Mouse (Mus musculus) heart, embryonic 13.5 days (tissue): ENCODE data around the gene Recql5. TPM values are rescaled to one million over a fixed set of nuclear protein-coding genes. Genes with fewer than 3 reads are reported as not detected.

Experiments used
- ATAC-seq: fragments of 200-750 bp; cut with Nextera tagmentation; 2 replicates; pipeline ENCODE4 v1.8.0; 2017; ENCODE audit warnings: moderate TSS enrichment; ENCODE audit not compliant: insufficient number of reproducible peaks, low FRiP score, low TSS enrichment; ENCODE audit errors: extremely low read depth
- H3K27ac ChIP-seq: fragments of 300-500 bp; sonication (generic); replicated peaks from 2 replicates; pipeline ENCODE4 v1.5.1; 2015; ENCODE audit warnings: moderate library complexity, mild to moderate bottlenecking, inconsistent platforms
- H3K27me3 ChIP-seq: fragments of 300-500 bp; sonication (generic); replicated peaks from 2 replicates; pipeline ENCODE4 v1.6.1; 2015; ENCODE audit warnings: mild to moderate bottlenecking, inconsistent platforms
- H3K36me3 ChIP-seq: fragments of 300-500 bp; sonication (generic); 2 replicates; pipeline ENCODE4 v1.6.1; 2015; ENCODE audit warnings: mild to moderate bottlenecking, inconsistent platforms
- H3K4me1 ChIP-seq: fragments of 300-500 bp; sonication (generic); 2 replicates; pipeline ENCODE4 v1.6.1; 2015; ENCODE audit warnings: inconsistent platforms
- H3K4me2 ChIP-seq: fragments of 300-500 bp; sonication (generic); 2 replicates; pipeline ENCODE4 v1.6.1; 2015; ENCODE audit warnings: inconsistent platforms, mild to moderate bottlenecking, moderate library complexity
- H3K4me3 ChIP-seq: fragments of 300-500 bp; sonication (generic); 2 replicates; pipeline ENCODE4 v1.5.1; 2015; ENCODE audit warnings: moderate library complexity, mild to moderate bottlenecking, inconsistent platforms
- H3K9ac ChIP-seq: fragments of 300-500 bp; sonication (generic); 2 replicates; pipeline ENCODE4 v1.6.1; 2015; ENCODE audit warnings: inconsistent platforms, mild to moderate bottlenecking, moderate library complexity
- H3K9me3 ChIP-seq: fragments of 300-500 bp; sonication (generic); 2 replicates; pipeline ENCODE4 v1.6.1; 2016; ENCODE audit warnings: inconsistent platforms
- WGBS: fragments of 180-500 bp; shearing (Covaris S2); methylation state at CpG from one replicate; pipeline ENCODE4 v1.1.7; 2015; ENCODE audit warnings: mixed read lengths; 5-methylcytosine and 5-hydroxymethylcytosine counted together
- polyA plus RNA-seq: library from polyadenylated mRNA; unstranded; fragments of >200 nt; fragmentation: Nextera tagmentation; extraction: Ambion mirVana; gene quantifications from 2 replicates; pipeline ENCODE4 v1.2.1, GENCODE M21; 2015

Recql5 gene
- polyA plus RNA-seq, 1 experiment from 2014 or later = 11.6 TPM

- H3K9me3 ChIP-seq = no peaks in the 10 kb centered on the region
- H3K4me3 ChIP-seq = peak overlapping the region; percentile 69
- under 1% methylated on average over 16 of the region's 16 CpGs for WGBS
- peaks cover 44% of the 10 kb centered on the region for H3K36me3 ChIP-seq
- 0 out of 2 replicates have a peak overlapping the region, but pooled peaks have one; percentile 12 for H3K27ac ChIP-seq
- no peak for ATAC-seq
- no peaks in the 10 kb centered on the region for H3K27me3 ChIP-seq
- H3K4me2 ChIP-seq = peak overlapping the region; percentile 83
- H3K4me1 ChIP-seq = peaks cover 21% of the 10 kb centered on the region
- peak overlapping the region; percentile 86 for H3K9ac ChIP-seq
Measured at GRCm38 (mm10) chr11:115933747-115934110, 452 bp upstream of the Recql5 start.

DNA sequence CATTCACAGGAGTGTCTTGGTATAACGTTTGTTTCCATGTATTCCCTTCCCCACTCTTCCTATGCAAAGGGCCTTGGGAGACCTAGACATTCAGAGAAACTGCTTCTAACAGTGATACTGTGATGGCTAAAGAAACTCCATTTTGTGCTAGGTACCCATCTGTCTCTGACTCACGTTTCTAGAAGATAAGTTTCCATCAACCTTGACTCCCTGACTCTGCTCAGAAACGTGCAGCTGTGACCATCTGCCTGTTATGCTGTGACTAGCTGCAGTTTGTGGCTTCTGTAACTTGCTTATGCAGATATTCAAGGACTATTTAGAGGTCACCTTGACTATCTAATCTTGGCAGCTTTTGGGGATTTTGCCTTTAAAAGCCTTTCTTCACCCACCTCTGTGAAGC is 2.0 kb downstream of the Recql5 start:
- H3K27ac ChIP-seq = no peak overlapping the region
- peaks cover 21% of the 10 kb centered on the region for H3K4me1 ChIP-seq
- ATAC-seq = no peak
- H3K4me3 ChIP-seq = no peak overlapping the region
- no peaks in the 10 kb centered on the region for H3K9me3 ChIP-seq
- no peaks in the 10 kb centered on the region for H3K27me3 ChIP-seq
- peaks cover 42% of the 10 kb centered on the region for H3K36me3 ChIP-seq
- H3K4me2 ChIP-seq = no peak overlapping the region
- H3K9ac ChIP-seq = no peak overlapping the region
- 59% methylated on average over 3 of the region's 3 CpGs for WGBS

DNA sequence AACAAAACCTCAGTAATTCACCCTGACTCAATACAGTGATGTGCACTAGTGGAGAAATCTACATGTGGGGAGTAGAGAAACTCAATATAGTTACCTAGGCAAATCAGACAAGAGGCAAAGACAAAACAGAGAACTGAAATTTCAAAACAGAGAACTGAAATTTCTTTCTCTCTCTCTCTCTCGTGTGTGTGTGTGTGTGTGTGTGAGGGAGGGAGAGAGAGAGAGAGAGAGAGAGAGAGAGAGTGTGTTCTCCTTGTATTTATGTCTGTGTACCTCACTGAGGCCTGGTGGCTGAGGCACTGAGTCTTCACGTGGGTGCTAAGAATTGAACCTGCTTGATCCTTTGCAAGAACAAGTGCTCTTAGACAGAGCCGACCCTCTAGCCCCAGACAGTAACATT is 3.5 kb downstream of the Recql5 start:
- Histone ChIP-seq H3K4me2 (no peak overlapping the region), H3K9me3 (no peaks in the 10 kb centered on the region), H3K36me3 (peaks cover 41% of the 10 kb centered on the region), H3K9ac (no peak overlapping the region), H3K27ac (no peak overlapping the region), H3K4me3 (no peak overlapping the region), H3K27me3 (no peaks in the 10 kb centered on the region), H3K4me1 (peaks cover 20% of the 10 kb centered on the region)
- ATAC-seq = no peak
- 71% methylated on average over 3 of the region's 3 CpGs for WGBS

DNA sequence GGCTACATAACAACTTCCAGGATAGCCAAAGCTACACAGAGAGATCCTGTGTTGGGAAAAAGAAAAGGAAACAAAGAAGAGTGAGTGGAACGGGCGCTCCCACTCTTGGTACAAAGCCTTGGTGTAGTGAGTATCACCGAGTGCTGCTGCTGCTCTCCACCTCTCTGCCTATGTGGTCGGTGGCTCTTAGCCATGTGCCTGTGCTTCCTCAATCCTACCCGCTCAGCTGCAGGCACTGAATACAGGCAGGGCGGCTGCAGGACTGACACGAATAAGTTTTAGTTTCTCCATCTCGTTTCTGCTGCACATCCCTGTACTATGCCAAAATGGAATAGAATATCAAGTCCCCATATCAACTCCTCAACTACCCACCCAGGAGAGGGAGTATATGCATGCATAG is 4.2 kb downstream of the Recql5 start:
- no peak for ATAC-seq
- 86% methylated on average over 8 of the region's 8 CpGs for WGBS

GRCm38 (mm10) chr11:115921986-115922385 is 11.3 kb downstream of the Recql5 start:
- H3K36me3 ChIP-seq = peaks cover 66% of the 10 kb centered on the region
- 85% methylated on average over 1 of the region's 1 CpGs for WGBS
- no peak for ATAC-seq
- H3K4me1 ChIP-seq = no peaks in the 10 kb centered on the region
- no peak overlapping the region for H3K4me2 ChIP-seq
- no peaks in the 10 kb centered on the region for H3K9me3 ChIP-seq
- H3K4me3 ChIP-seq = no peak overlapping the region
- H3K9ac ChIP-seq = no peak overlapping the region
- H3K27me3 ChIP-seq = no peaks in the 10 kb centered on the region
- H3K27ac ChIP-seq = no peak overlapping the region

More for the DNA sequence above, 4.2 kb downstream of the Recql5 start:
- peaks cover 48% of the 10 kb centered on the region for H3K36me3 ChIP-seq
- no peak overlapping the region for H3K4me2 ChIP-seq
- H3K9ac ChIP-seq = no peak overlapping the region
- no peaks in the 10 kb centered on the region for H3K27me3 ChIP-seq
- no peak overlapping the region for H3K4me3 ChIP-seq
- peaks cover 12% of the 10 kb centered on the region for H3K4me1 ChIP-seq
- no peaks in the 10 kb centered on the region for H3K9me3 ChIP-seq
- no peak overlapping the region for H3K27ac ChIP-seq

DNA sequence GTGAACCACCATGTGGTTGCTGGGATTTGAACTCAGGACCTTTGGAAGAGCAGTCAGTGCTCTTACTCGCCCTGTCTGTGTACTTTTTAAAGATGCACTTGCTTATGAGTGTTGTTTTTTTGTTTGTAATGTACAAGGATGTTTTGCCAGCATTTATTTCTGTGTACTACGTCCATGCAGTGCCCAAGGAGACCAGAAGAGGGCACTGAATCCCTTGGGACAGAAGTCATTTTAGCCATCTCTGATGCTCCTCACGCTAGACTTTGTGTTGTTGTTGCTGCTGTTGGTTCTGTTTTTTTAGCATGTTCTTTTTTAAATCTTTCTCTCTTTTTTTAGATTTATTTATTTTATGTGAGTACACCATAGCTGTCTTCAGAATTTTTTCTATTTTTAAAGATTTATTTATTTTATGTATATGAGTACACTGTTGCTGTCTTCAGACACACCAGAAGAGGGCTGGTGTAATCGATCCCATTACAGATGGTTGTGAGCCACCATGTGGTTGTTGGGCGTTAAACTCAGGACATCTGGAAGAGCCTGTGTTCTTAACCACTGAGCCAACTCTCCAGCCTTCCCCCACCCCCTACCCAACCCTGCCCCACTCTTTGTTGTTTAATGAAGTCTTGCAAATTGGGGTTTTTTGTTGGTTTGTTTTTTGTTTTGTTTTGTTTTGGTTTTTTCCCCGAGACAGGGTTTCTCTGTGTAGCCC is 13.0 kb downstream of the Recql5 start:
- Histone ChIP-seq H3K27ac (no peak overlapping the region), H3K4me2 (no peak overlapping the region), H3K4me1 (no peaks in the 10 kb centered on the region), H3K9ac (no peak overlapping the region), H3K9me3 (no peaks in the 10 kb centered on the region), H3K27me3 (no peaks in the 10 kb centered on the region), H3K36me3 (peaks cover 72% of the 10 kb centered on the region), H3K4me3 (no peak overlapping the region)
- no peak for ATAC-seq
- WGBS = 43% methylated on average over 6 of the region's 6 CpGs

- no peak overlapping the region for H3K4me3 ChIP-seq
- peaks cover 71% of the 10 kb centered on the region for H3K36me3 ChIP-seq
- no peaks in the 10 kb centered on the region for H3K9me3 ChIP-seq
- H3K9ac ChIP-seq = no peak overlapping the region
- WGBS = 83% methylated on average over 5 of the region's 5 CpGs
- no peaks in the 10 kb centered on the region for H3K4me1 ChIP-seq
- no peak for ATAC-seq
- no peak overlapping the region for H3K27ac ChIP-seq
- no peak overlapping the region for H3K4me2 ChIP-seq
- H3K27me3 ChIP-seq = no peaks in the 10 kb centered on the region
Measured at GRCm38 (mm10) chr11:115919073-115919472, 14.2 kb downstream of the Recql5 start.

GRCm38 (mm10) chr11:115918637-115919036 is 14.6 kb downstream of the Recql5 start:
- Histone ChIP-seq H3K27me3 (no peaks in the 10 kb centered on the region), H3K27ac (no peak overlapping the region), H3K4me1 (no peaks in the 10 kb centered on the region), H3K4me3 (no peak overlapping the region), H3K9ac (no peak overlapping the region), H3K36me3 (peaks cover 72% of the 10 kb centered on the region), H3K4me2 (no peak overlapping the region), H3K9me3 (no peaks in the 10 kb centered on the region)
- 80% methylated on average over 5 of the region's 5 CpGs for WGBS
- ATAC-seq = no peak

- no peak for ATAC-seq
- H3K27ac ChIP-seq = no peak overlapping the region
- H3K36me3 ChIP-seq = peaks cover 69% of the 10 kb centered on the region
- no peak overlapping the region for H3K9ac ChIP-seq
- no peak overlapping the region for H3K4me3 ChIP-seq
- 90% methylated on average over 4 of the region's 4 CpGs for WGBS
- peaks cover 5% of the 10 kb centered on the region for H3K4me1 ChIP-seq
- H3K4me2 ChIP-seq = no peak overlapping the region
- H3K9me3 ChIP-seq = no peaks in the 10 kb centered on the region
- no peaks in the 10 kb centered on the region for H3K27me3 ChIP-seq
Measured at GRCm38 (mm10) chr11:115916579-115916978, 16.7 kb downstream of the Recql5 start.

DNA sequence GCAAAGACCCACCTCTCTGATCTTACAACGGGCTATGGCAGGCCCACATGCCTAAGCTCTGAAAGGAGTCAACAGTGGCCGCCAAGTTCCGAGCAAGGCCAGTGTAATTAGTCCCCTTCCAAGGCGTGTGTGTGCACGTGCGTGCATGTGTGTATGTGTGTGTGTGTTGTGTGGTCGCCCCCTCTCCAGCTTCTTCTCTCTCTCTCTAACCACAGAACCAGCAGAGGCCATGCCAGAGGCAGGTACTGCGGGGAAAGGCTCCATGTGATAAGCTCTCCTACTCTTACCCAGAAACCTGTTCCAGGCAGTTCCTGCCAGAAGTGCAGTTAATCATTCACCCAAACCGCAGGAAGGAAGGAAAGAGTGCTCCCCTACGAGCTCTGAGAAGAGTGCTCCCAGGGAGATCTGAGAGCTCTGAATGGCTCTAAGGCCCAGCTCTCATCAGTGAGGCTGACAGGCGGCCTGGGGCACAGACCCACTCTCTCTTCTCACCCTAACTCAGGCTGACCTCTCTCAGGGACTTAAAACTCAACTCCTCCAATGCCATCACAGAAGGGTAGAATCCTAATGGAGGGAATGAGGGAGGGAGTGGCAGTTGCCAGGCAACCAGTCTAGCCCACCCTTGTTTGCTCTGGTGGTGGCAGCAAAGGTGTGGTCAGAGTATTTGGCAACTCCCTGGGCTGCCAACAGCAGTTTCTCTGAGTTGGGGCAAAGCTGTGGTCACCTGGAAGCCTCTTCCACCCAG is 21.5 kb downstream of the Recql5 start, which contains the start of gene Smim6:
Gene Smim6, plus strand, starts transcription at position 386 of the 745 bp plus-strand sequence.
- 0 out of 2 replicates have a peak within 1 kb of the TSS, but pooled peaks have one; percentile 28 for H3K27ac ChIP-seq
- 0 out of 2 replicates have a peak within 1 kb of the TSS, but pooled peaks have one; percentile 19 for H3K9ac ChIP-seq
- no peaks in the 10 kb centered on the region for H3K9me3 ChIP-seq
- ATAC-seq = no peak
- H3K4me3 ChIP-seq = no peak within 1 kb of the TSS
- WGBS = 76% methylated on average over 11 of the region's 11 CpGs
- no peaks in the 10 kb centered on the region for H3K27me3 ChIP-seq
- H3K4me1 ChIP-seq = peaks cover 10% of the 10 kb centered on the region
- H3K36me3 ChIP-seq = peaks cover 67% of the 10 kb centered on the region
- no peak within 1 kb of the TSS for H3K4me2 ChIP-seq

DNA sequence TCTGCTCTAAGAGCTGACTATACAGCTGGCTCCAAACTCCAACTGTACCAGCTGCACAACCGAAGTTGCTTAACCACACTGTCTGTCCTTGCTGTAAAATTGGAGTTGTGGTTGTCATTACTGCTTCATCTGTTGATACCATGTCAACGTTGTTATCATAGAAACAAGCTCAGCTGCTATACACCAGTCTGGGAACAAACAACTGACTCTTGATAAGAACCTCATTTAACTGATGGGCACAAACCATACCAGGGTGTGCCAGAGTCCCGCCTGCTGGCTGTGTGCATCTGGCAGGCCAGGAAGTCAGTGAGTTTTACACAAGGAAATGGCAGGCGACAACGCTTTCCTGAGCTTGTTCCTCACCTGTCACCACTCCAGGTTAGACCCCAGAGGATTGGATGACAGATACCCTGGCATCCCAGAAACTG is 22.1 kb downstream of the Recql5 start:
- ATAC-seq = no peak

More for the DNA sequence above, 22.1 kb downstream of the Recql5 start:
- Histone ChIP-seq H3K4me2 (no peak overlapping the region), H3K36me3 (peaks cover 63% of the 10 kb centered on the region), H3K4me1 (peaks cover 15% of the 10 kb centered on the region), H3K27ac (0 out of 2 replicates have a peak overlapping the region, but pooled peaks have one; percentile 28), H3K4me3 (no peak overlapping the region), H3K27me3 (no peaks in the 10 kb centered on the region), H3K9ac (no peak overlapping the region), H3K9me3 (no peaks in the 10 kb centered on the region)
- WGBS = 66% methylated on average over 5 of the region's 5 CpGs
